Mouse (Mus musculus) neural tube, embryonic 14.5 days (tissue): ENCODE data around the gene Ttc21b. TPM values are rescaled to one million over a fixed set of nuclear protein-coding genes. Genes with fewer than 3 reads are reported as not detected.
A peak's percentile ranks its signal among the peaks of the same experiment; 100 is the strongest.

Source experiments
- ATAC-seq: fragments of 200-750 bp; cut with Nextera tagmentation; 2 replicates; pipeline ENCODE4 v1.8.0; 2017; ENCODE audit warnings: low read depth, mild to moderate bottlenecking, moderate TSS enrichment, moderate library complexity
- H3K27ac ChIP-seq: fragments of 300-500 bp; sonication (generic); 2 replicates; pipeline ENCODE4 v1.5.1; 2014; ENCODE audit warnings: low read depth, mild to moderate bottlenecking, control low read depth, low read length, moderate library complexity, mixed read lengths
- H3K27me3 ChIP-seq: fragments of 300-500 bp; sonication (generic); 2 replicates; pipeline ENCODE4 v1.6.1; 2014; ENCODE audit warnings: low read length; ENCODE audit not compliant: control insufficient read depth, insufficient read depth
- H3K36me3 ChIP-seq: fragments of 300-500 bp; sonication (generic); 2 replicates; pipeline ENCODE4 v1.6.1; 2014; ENCODE audit warnings: low read length, mixed read lengths; ENCODE audit not compliant: control insufficient read depth, insufficient read depth
- H3K4me1 ChIP-seq: fragments of 300-500 bp; sonication (generic); 2 replicates; pipeline ENCODE4 v1.6.1; 2014; ENCODE audit warnings: low read length; ENCODE audit not compliant: control insufficient read depth, insufficient read depth
- H3K4me2 ChIP-seq: fragments of 300-500 bp; sonication (generic); 2 replicates; pipeline ENCODE4 v1.6.1; 2014; ENCODE audit warnings: mild to moderate bottlenecking, low read depth, low read length, control low read depth
- H3K4me3 ChIP-seq: fragments of 300-500 bp; sonication (generic); 2 replicates; pipeline ENCODE4 v1.5.1; 2014; ENCODE audit warnings: low read depth, low read length, control low read depth, mixed read lengths
- H3K9ac ChIP-seq: fragments of 300-500 bp; sonication (generic); replicated peaks from 2 replicates; pipeline ENCODE4 v1.6.1; 2014; ENCODE audit warnings: low read depth, mild to moderate bottlenecking, control low read depth, low read length, mixed read lengths
- H3K9me3 ChIP-seq: fragments of 300-500 bp; sonication (generic); 2 replicates; pipeline ENCODE4 v1.6.1; 2016; ENCODE audit warnings: low read length; ENCODE audit not compliant: control insufficient read depth
- WGBS: fragments of 180-500 bp; shearing (Covaris S2); extraction: QIAGEN DNeasy Blood & Tissue Kit; methylation state at CpG from one replicate; pipeline ENCODE4 v1.1.7; 2014; 5-methylcytosine and 5-hydroxymethylcytosine counted together
- polyA plus RNA-seq: library from polyadenylated mRNA; unstranded; fragments of >200 nt; fragmentation: Nextera tagmentation; extraction: Ambion mirVana; gene quantifications from 2 replicates; pipeline ENCODE4 v1.2.1, GENCODE M21; 2014

The Ttc21b gene
- polyA plus RNA-seq = 17.4 and 19.4 TPM in 2 replicates

DNA sequence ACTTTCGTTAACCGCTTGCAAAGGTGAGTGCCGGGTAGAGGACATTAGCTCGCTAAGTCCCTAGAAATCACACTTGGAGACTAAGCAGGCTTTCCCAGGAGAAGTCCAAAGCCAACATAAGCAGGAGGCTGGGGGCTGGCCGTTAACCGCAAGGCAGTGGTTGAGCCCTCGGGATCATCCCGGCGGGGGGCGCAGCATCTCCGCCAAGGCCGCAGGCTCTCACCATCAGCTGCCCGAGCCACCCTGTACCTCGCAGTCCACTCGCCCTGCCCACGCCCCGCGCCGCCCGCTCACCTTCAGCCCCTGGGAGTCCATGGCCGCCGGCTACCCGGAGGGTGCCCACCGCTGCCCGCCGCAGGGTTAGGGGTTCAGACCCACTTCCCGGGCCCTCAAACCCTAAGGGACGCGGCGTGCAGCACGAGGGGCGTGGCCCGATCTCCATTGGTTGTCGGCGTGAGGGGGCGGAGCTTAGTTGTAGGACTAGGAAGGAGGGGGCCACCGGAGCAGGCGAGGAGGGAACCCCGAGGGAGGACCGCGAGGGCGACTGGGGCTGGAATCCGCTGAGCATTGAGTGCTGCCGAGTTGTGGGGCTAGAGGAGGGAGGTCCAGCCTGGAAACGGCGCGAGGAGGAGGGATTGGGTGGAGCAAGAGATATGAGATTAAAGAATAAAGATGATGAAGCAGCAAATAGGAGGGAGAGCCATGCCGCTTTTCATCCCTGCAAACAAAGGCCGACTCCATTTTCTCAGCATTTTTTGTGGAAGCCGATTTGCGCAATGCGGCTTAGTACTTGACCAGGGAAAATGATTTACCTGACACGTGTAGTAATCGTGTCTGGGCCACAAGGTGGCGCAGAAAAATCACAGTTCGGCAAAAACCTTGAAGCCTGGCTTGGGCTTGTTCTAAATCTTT is at the start of gene Ttc21b:
Ttc21b (minus strand) TSS at position 398 of the 912 bp plus-strand sequence.
- under 1% methylated on average over 51 of the region's 56 CpGs for WGBS
- H3K9ac ChIP-seq = peak within 1 kb of the TSS; percentile 76
- peaks cover 13% of the 10 kb centered on the region; the same call in 1 of the 2 replicates for H3K4me1 ChIP-seq
- no peaks in the 10 kb centered on the region for H3K27me3 ChIP-seq
- peak within 1 kb of the TSS; percentile 56 for H3K4me3 ChIP-seq
- H3K27ac ChIP-seq = peak within 1 kb of the TSS; percentile 85
- H3K4me2 ChIP-seq = peak within 1 kb of the TSS; percentile 56
- H3K9me3 ChIP-seq = no peaks in the 10 kb centered on the region
- ATAC-seq = peak; percentile 99
- peaks cover 5% of the 10 kb centered on the region for H3K36me3 ChIP-seq

DNA sequence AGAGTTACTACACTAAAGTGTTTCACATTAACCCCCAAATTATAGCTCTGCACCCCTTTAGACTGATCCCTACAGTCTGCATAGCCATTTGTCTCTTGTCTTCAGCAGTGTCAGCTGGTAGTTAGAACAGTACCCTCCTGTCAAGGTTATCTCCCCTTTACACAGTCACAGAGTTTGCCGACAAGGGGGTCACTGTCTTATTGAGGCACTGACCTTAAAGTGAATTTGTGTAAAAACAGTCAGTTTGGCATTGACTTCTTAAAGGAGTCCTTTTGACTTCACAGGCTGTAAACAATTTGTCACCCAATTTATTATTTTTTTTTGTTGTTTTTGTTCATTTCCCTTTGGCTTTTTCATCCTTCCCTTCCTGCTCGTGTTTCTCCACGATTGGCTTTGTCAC is 16.1 kb upstream of the Ttc21b start:
- H3K4me2 ChIP-seq = no peak overlapping the region
- ATAC-seq = no peak
- no peak overlapping the region for H3K4me3 ChIP-seq
- H3K27ac ChIP-seq = no peak overlapping the region
- H3K9me3 ChIP-seq = no peaks in the 10 kb centered on the region
- no peak overlapping the region for H3K9ac ChIP-seq
- H3K4me1 ChIP-seq = no peaks in the 10 kb centered on the region
- no peaks in the 10 kb centered on the region for H3K36me3 ChIP-seq
- H3K27me3 ChIP-seq = no peaks in the 10 kb centered on the region
- 80% methylated on average over 3 of the region's 3 CpGs for WGBS

DNA sequence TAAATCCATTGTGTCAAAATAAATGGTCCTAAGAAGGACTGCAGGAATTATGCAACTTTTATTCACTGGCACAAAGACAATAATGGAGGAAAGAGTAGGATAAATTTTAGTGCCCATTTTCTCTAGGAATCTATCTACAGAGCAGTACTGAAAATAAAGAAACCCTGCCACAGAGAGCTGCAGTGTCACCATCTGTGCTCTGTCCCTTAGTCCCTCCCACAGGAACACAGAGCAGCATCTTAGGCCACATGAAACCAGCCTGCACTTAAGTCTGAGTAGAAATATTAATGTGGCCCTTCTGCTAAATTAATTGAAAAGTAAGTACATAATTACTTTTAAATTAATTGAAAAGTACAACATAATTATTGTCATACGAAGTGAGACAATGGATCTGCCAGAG is 12.4 kb downstream of the Ttc21b start:
- H3K4me3 ChIP-seq = no peak overlapping the region
- H3K27ac ChIP-seq = no peak overlapping the region
- 81% methylated on average over 1 of the region's 1 CpGs for WGBS
- no peak overlapping the region for H3K4me2 ChIP-seq
- no peaks in the 10 kb centered on the region for H3K9me3 ChIP-seq
- H3K4me1 ChIP-seq = no peaks in the 10 kb centered on the region
- no peak for ATAC-seq
- H3K36me3 ChIP-seq = peaks cover 29% of the 10 kb centered on the region
- H3K27me3 ChIP-seq = no peaks in the 10 kb centered on the region
- H3K9ac ChIP-seq = no peak overlapping the region

DNA sequence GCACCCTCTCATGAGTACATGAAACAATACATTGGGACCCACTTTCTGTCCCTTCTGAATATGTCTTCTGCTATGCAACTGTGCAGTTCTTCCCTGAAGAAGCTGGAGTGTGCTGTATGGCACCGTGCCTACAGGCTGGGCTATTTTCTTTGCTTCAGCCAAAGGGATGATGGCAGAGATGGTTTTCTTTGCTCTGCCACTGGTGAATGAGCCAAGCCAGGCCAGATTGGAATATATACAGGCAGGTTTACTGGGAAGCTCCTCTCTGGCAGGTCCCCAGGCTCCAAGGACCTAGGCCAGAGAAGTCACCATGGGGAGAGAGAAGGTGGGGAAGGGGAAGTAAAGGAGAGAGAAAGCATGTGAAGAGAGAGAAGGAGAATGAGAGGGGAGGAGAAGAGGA is 16.1 kb downstream of the Ttc21b start:
- H3K9me3 ChIP-seq = no peaks in the 10 kb centered on the region
- WGBS = 96% methylated on average over 1 of the region's 1 CpGs
- no peak for ATAC-seq

DNA sequence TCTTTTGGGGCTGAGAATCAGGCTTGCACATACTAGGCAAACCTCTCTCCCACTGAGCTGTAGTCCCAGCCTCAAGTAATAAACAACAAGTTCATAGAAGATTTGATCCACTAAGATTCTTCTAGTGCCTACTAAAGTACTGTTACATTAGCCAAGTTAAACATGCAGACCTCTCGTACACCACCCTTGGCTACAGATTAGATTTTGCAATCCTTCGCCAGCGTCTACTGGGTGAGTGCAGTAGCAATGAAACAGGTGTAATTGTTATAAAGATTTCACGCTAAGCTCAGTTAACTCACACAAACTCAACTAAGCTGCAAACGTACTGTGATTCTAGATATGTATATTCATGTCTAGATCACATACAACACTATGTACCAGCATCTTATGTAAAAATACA is 17.5 kb downstream of the Ttc21b start:
- Histone ChIP-seq H3K4me2 (no peak overlapping the region), H3K27ac (no peak overlapping the region), H3K27me3 (no peaks in the 10 kb centered on the region), H3K9me3 (no peaks in the 10 kb centered on the region), H3K9ac (no peak overlapping the region), H3K36me3 (peaks cover 23% of the 10 kb centered on the region), H3K4me1 (no peaks in the 10 kb centered on the region), H3K4me3 (no peak overlapping the region)
- ATAC-seq = no peak
- WGBS = 92% methylated on average over 5 of the region's 5 CpGs

More for the DNA sequence above, 16.1 kb downstream of the Ttc21b start:
- Histone ChIP-seq H3K27me3 (no peaks in the 10 kb centered on the region), H3K4me2 (no peak overlapping the region), H3K4me3 (no peak overlapping the region), H3K4me1 (no peaks in the 10 kb centered on the region), H3K9ac (no peak overlapping the region), H3K27ac (no peak overlapping the region), H3K36me3 (peaks cover 22% of the 10 kb centered on the region)

DNA sequence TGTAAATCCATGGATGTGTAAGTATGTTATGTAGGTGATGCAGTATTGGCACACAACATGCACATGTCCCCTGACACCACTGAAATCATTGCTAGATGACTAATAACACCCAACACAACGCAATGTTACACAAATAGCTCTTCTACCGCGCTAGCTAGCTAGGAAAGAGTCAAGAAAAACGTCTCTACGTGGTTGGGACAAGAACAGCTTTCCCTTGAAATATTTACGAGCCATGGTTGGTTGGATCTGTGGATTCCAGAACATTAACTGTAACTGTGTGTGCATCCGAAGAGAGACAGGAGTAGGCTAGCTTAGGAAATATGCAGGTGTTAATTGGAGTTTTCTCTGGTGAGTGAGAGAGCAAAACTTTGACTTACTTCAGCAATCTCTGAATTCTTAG is 35.5 kb downstream of the Ttc21b start:
- Histone ChIP-seq H3K4me3 (no peak overlapping the region), H3K27me3 (no peaks in the 10 kb centered on the region), H3K36me3 (peaks cover 11% of the 10 kb centered on the region; the same call in 1 of the 2 replicates), H3K27ac (no peak overlapping the region), H3K4me1 (no peaks in the 10 kb centered on the region), H3K4me2 (no peak overlapping the region), H3K9ac (no peak overlapping the region), H3K9me3 (no peaks in the 10 kb centered on the region)
- ATAC-seq = no peak
- WGBS = 87% methylated on average over 7 of the region's 7 CpGs

DNA sequence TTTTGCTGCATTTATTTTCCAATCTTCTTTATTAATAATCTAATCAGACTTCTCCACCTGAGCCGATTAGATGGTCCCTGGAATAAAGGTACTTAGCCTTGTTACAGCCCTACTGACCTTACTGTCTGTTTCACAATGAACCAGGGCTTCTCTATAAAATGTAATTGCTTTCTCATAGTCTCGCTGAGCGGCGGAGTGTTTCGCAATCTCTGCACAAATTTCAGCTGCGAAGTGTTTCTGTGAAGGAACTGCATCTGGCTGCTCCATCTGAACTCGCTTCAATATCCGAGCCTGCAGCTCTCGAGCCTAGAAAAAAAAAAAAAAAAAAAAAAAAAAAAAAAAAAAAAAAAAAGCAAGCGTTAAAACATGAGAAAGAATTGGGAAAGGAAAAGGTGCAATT is 46.5 kb downstream of the Ttc21b start:
- peaks cover 16% of the 10 kb centered on the region for H3K36me3 ChIP-seq
- WGBS = 79% methylated on average over 10 of the region's 10 CpGs

DNA sequence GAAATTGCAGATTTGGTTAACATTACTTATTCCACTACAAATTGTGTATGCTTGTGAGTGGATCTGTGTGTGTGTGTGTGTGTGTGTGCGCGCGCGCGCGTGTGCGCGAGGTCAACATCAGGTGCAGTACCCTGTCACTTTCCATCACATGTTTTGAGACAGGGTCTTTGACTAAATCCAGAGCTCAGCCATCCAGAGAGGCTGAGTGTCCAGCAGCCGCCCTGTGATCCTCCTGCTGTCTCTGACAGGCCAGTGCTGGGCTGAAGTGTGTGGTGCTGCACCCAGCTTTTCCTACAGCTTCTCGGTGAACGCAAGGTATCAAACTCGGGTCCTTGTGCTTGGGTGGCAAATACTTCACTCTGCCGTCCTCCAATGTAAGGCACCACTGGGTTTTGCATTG is 47.1 kb downstream of the Ttc21b start:
- Histone ChIP-seq H3K4me2 (no peak overlapping the region), H3K4me3 (no peak overlapping the region), H3K27ac (no peak overlapping the region), H3K9ac (no peak overlapping the region), H3K27me3 (no peaks in the 10 kb centered on the region), H3K4me1 (no peaks in the 10 kb centered on the region), H3K36me3 (peaks cover 14% of the 10 kb centered on the region), H3K9me3 (no peaks in the 10 kb centered on the region)
- 95% methylated on average over 13 of the region's 13 CpGs for WGBS
- no peak for ATAC-seq

More for the DNA sequence above, 46.5 kb downstream of the Ttc21b start:
- no peaks in the 10 kb centered on the region for H3K4me1 ChIP-seq
- no peak overlapping the region for H3K4me2 ChIP-seq
- no peak overlapping the region for H3K4me3 ChIP-seq
- no peaks in the 10 kb centered on the region for H3K27me3 ChIP-seq
- no peak overlapping the region for H3K9ac ChIP-seq
- no peaks in the 10 kb centered on the region for H3K9me3 ChIP-seq
- H3K27ac ChIP-seq = no peak overlapping the region
- ATAC-seq = no peak

DNA sequence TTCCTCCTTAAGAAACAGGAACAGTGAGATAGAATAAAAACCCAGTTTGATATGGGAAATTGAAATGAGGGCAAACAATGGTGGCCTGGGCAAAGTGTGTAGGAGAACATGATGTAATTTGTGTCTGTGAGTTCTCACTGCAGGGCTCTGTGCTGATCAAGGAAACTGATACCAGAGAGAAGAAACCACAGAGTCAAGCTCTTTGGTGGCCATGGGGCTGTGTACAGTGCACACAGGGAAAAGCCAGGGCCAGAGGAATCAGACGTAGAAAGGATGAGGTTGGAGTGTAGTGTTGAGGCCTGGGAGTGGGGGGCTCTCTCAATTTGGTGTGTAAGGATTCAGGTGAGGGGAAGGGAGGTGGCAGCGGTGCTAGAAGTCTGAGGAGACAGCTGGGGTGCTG is 49.6 kb downstream of the Ttc21b start:
- H3K4me2 ChIP-seq = no peak overlapping the region
- no peak overlapping the region for H3K4me3 ChIP-seq
- H3K9ac ChIP-seq = no peak overlapping the region
- no peaks in the 10 kb centered on the region for H3K9me3 ChIP-seq
- 90% methylated on average over 2 of the region's 2 CpGs for WGBS
- no peaks in the 10 kb centered on the region for H3K27me3 ChIP-seq
- H3K36me3 ChIP-seq = peaks cover 14% of the 10 kb centered on the region
- no peaks in the 10 kb centered on the region for H3K4me1 ChIP-seq
- no peak overlapping the region for H3K27ac ChIP-seq
- no peak for ATAC-seq
